Mouse (Mus musculus) bone marrow macrophage, adult 2 months (primary cell): ENCODE measurements around the gene Gtf3c1.

Experiments used
- CTCF ChIP-seq: IDR thresholded peaks from 2 replicates; pipeline ENCODE4 v1.5.1; 2012; ENCODE audit warnings: low read depth, mild to moderate bottlenecking, low read length, moderate library complexity
- POLR2A ChIP-seq: IDR thresholded peaks from 2 replicates; pipeline ENCODE4 v1.6.1; 2012; ENCODE audit warnings: mild to moderate bottlenecking, low read depth, low read length, borderline replicate concordance

DNA sequence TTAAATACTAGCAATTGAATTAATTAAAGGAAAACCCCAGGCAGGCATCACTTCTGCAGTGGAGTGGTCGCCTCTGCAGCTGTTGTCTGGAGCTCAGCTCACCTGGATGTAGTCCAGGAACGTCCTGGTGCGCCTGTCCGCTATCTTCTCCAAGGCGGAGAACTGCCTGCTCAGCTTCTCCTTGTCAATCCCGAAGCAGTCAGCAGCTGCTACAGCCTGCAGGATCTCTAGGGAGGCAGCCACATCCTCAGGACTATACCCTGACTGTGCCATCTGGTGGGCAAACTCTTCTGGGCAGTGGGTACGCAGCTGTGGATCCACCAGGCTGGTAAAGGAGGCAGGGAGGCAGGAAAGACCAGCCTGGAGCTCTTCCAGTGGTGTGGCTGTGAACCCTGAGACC, 62.2 kb downstream of the Gtf3c1 start:
- TF ChIP-seq CTCF (no peak), POLR2A (no peak)
